Mouse (Mus musculus) intestine, embryonic 14.5 days (tissue): ENCODE measurements around the gene Pdss2. TPM values are rescaled to one million over a fixed set of nuclear protein-coding genes. Genes with fewer than 3 reads are reported as not detected.

Source experiments
- ATAC-seq: fragments of 200-750 bp; cut with Nextera tagmentation; replicated peaks from 2 replicates; pipeline ENCODE4 v1.8.0; 2017; ENCODE audit warnings: low read depth, moderate number of reproducible peaks, moderate TSS enrichment, moderate library complexity; ENCODE audit not compliant: low FRiP score, low TSS enrichment
- DNase-seq: peaks from one replicate; pipeline ENCODE4 v3.0.0-alpha.2; 2018; ENCODE audit warnings: low spot score
- H3K27ac ChIP-seq: fragments of 300-500 bp; sonication (generic); 2 replicates; pipeline ENCODE4 v1.5.1; 2014; ENCODE audit warnings: low read depth, mild to moderate bottlenecking, control low read depth
- H3K27me3 ChIP-seq: fragments of 300-500 bp; sonication (generic); replicated peaks from 2 replicates; pipeline ENCODE4 v1.6.1; 2014; ENCODE audit warnings: low read length, control low read depth; ENCODE audit not compliant: control insufficient read depth, insufficient read depth
- H3K36me3 ChIP-seq: fragments of 300-500 bp; sonication (generic); 2 replicates; pipeline ENCODE4 v1.6.1; 2014; ENCODE audit warnings: low read length, control low read depth; ENCODE audit not compliant: control insufficient read depth, insufficient read depth
- H3K4me1 ChIP-seq: fragments of 300-500 bp; sonication (generic); replicated peaks from 2 replicates; pipeline ENCODE4 v1.6.1; 2014; ENCODE audit warnings: low read length, control low read depth, mixed read lengths; ENCODE audit not compliant: control insufficient read depth, insufficient read depth
- H3K4me2 ChIP-seq: fragments of 300-500 bp; sonication (generic); 2 replicates; pipeline ENCODE4 v1.6.1; 2014; ENCODE audit warnings: low read length
- H3K4me3 ChIP-seq: fragments of 300-500 bp; sonication (generic); 2 replicates; pipeline ENCODE4 v1.5.1; 2014; ENCODE audit warnings: low read depth, low read length, control low read depth, mixed read lengths
- H3K9ac ChIP-seq: fragments of 300-500 bp; sonication (generic); 2 replicates; pipeline ENCODE4 v1.6.1; 2014; ENCODE audit warnings: mild to moderate bottlenecking, low read length
- H3K9me3 ChIP-seq: fragments of 300-500 bp; sonication (generic); 2 replicates; pipeline ENCODE4 v1.6.1; 2016; ENCODE audit warnings: low read length, control low read depth; ENCODE audit not compliant: control insufficient read depth
- WGBS: fragments of 180-500 bp; shearing (Covaris S2); extraction: QIAGEN DNeasy Blood & Tissue Kit; methylation state at CpG from one replicate; pipeline ENCODE4 v1.1.7; 2014; 5-methylcytosine and 5-hydroxymethylcytosine counted together
- polyA plus RNA-seq: library from polyadenylated mRNA; unstranded; fragments of >200 nt; fragmentation: Nextera tagmentation; extraction: Ambion mirVana; gene quantifications from 2 replicates; pipeline ENCODE4 v1.2.1, GENCODE M21; 2014

Pdss2 gene
- polyA plus RNA-seq, 1 experiment from 2014 or later, result 12.2 TPM

DNA sequence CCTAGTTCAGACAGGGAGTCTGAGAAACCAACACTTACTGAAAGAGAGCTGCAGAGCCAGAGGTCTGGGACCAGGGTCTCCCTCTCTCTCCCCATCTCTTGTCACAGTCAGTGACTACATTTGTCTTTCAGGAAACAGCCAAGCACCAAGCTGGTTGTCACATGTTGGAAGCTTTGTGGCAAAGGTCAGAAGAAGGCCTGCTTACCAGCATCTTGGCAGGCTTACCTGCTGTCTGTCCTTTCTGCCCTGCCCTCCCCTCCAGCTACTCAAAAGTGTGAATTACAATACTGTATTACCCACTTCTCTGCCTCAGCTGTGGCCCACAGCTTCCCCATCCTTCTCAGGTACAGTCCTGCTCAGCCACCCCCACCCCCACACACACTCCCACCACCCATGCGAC, 232.9 kb downstream of the Pdss2 start:
- H3K9me3 ChIP-seq, result no peaks in the 10 kb centered on the region
- WGBS, result 77% methylated on average over 1 of the region's 1 CpGs

DNA sequence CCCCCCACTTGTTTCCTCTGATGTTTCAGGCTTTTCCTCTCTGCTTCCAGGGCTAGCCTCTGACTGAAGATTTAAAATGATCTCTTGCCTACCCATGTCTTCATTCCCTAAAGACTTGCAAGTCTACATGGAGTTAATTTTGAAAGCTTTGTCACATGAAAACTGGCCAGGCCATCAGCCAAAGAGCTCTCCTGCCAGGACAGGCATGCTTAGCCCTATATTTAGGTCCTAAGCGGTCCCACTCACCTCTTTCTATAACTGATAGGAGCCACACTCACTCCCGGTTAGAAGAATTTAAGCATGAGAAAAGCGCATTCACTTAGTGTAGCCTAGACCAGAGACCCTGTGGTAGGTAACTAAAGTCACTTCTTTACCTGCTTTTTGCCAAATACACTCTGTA, 233.4 kb downstream of the Pdss2 start:
- ATAC-seq (no peak), DNase-seq (no peak)
- no peak overlapping the region for H3K27ac ChIP-seq
- H3K27me3 ChIP-seq, result no peaks in the 10 kb centered on the region
- no peak overlapping the region for H3K4me3 ChIP-seq
- H3K9me3 ChIP-seq, result no peaks in the 10 kb centered on the region
- H3K4me2 ChIP-seq, result no peak overlapping the region
- no peak overlapping the region for H3K9ac ChIP-seq
- no peaks in the 10 kb centered on the region for H3K36me3 ChIP-seq
- 0 out of 2 replicates have a peak, but pooled peaks cover 9% of the 10 kb centered on the region for H3K4me1 ChIP-seq
- WGBS, result 94% methylated on average over 3 of the region's 3 CpGs

More for the DNA sequence above, 232.9 kb downstream of the Pdss2 start:
- Histone ChIP-seq H3K9ac (no peak overlapping the region), H3K36me3 (no peaks in the 10 kb centered on the region), H3K4me1 (0 out of 2 replicates have a peak, but pooled peaks cover 9% of the 10 kb centered on the region), H3K4me2 (no peak overlapping the region), H3K27me3 (no peaks in the 10 kb centered on the region), H3K27ac (no peak overlapping the region), H3K4me3 (no peak overlapping the region)
- DNase-seq (no peak), ATAC-seq (no peak)

GRCm38 (mm10) chr10:43462821-43463220, 241.5 kb downstream of the Pdss2 start:
- 71% methylated on average over 5 of the region's 5 CpGs for WGBS
- no peak; the same call in 1 of the 2 replicates for ATAC-seq
- DNase-seq, result no peak
- Histone ChIP-seq H3K9me3 (no peaks in the 10 kb centered on the region), H3K4me3 (no peak overlapping the region), H3K36me3 (no peaks in the 10 kb centered on the region), H3K4me2 (no peak overlapping the region), H3K27ac (no peak overlapping the region), H3K27me3 (no peaks in the 10 kb centered on the region), H3K4me1 (no peaks in the 10 kb centered on the region), H3K9ac (no peak overlapping the region)

GRCm38 (mm10) chr10:43463227-43463626, 241.9 kb downstream of the Pdss2 start:
- H3K4me3 ChIP-seq, result no peak overlapping the region
- 0 out of 2 replicates have a peak, but pooled peaks have one; percentile 48 for ATAC-seq
- H3K4me2 ChIP-seq, result no peak overlapping the region
- no peaks in the 10 kb centered on the region for H3K9me3 ChIP-seq
- no peak for DNase-seq
- no peaks in the 10 kb centered on the region for H3K36me3 ChIP-seq
- no peaks in the 10 kb centered on the region for H3K27me3 ChIP-seq
- no peak overlapping the region for H3K27ac ChIP-seq
- H3K9ac ChIP-seq, result no peak overlapping the region
- no peaks in the 10 kb centered on the region for H3K4me1 ChIP-seq
- WGBS, result 44% methylated on average over 3 of the region's 3 CpGs

GRCm38 (mm10) chr10:43466223-43466622, 244.9 kb downstream of the Pdss2 start:
- Histone ChIP-seq H3K9me3 (no peaks in the 10 kb centered on the region), H3K9ac (no peak overlapping the region), H3K27me3 (no peaks in the 10 kb centered on the region), H3K27ac (no peak overlapping the region), H3K4me3 (no peak overlapping the region), H3K4me2 (no peak overlapping the region), H3K4me1 (no peaks in the 10 kb centered on the region), H3K36me3 (no peaks in the 10 kb centered on the region)
- no peak for ATAC-seq
- no peak for DNase-seq
- WGBS, result 89% methylated on average over 2 of the region's 2 CpGs

- H3K4me1 ChIP-seq, result no peaks in the 10 kb centered on the region
- 29% methylated on average over 13 of the region's 13 CpGs for WGBS
- ATAC-seq (no peak), DNase-seq (no peak)
- no peak overlapping the region for H3K9ac ChIP-seq
- no peaks in the 10 kb centered on the region for H3K27me3 ChIP-seq
- H3K27ac ChIP-seq, result no peak overlapping the region
- no peak overlapping the region for H3K4me3 ChIP-seq
- H3K36me3 ChIP-seq, result no peaks in the 10 kb centered on the region
- H3K4me2 ChIP-seq, result peak overlapping the region; percentile 14
- H3K9me3 ChIP-seq, result no peaks in the 10 kb centered on the region
Observed at GRCm38 (mm10) chr10:43467659-43468058, 246.4 kb downstream of the Pdss2 start.

- H3K27me3 ChIP-seq, result no peaks in the 10 kb centered on the region
- no peak overlapping the region for H3K4me2 ChIP-seq
- no peak overlapping the region for H3K4me3 ChIP-seq
- no peaks in the 10 kb centered on the region for H3K9me3 ChIP-seq
- no peak overlapping the region for H3K27ac ChIP-seq
- no peak overlapping the region for H3K9ac ChIP-seq
- H3K36me3 ChIP-seq, result no peaks in the 10 kb centered on the region
- ATAC-seq (no peak), DNase-seq (no peak)
- H3K4me1 ChIP-seq, result no peaks in the 10 kb centered on the region
- WGBS, result 94% methylated on average over 6 of the region's 6 CpGs
Observed at GRCm38 (mm10) chr10:43468293-43468692, 247.0 kb downstream of the Pdss2 start.

DNA sequence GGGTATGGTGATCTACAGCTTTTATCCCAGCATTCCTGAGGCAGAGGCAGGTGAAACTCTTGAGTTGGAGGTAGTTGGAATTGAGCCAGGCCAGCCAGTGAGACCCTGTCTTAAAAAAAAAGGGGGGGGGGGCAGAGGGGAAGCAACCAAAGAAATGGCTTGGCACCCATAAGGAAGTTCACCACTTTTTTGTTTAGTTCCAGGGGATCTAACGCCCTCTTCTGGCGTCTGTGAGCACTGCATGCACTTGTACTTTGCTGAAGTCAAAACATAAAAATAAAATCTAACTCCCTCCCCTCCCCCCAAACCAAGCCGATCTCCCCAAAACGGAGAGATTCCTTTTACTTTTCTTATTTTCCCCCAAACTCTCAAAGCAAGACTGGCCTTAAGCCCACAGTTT, 254.1 kb downstream of the Pdss2 start:
- H3K4me1 ChIP-seq, result peaks cover 10% of the 10 kb centered on the region; the same call in 1 of the 2 replicates
- H3K27ac ChIP-seq, result no peak overlapping the region
- H3K9me3 ChIP-seq, result no peaks in the 10 kb centered on the region
- no peak for ATAC-seq
- H3K36me3 ChIP-seq, result no peaks in the 10 kb centered on the region
- no peaks in the 10 kb centered on the region for H3K27me3 ChIP-seq
- 68% methylated on average over 4 of the region's 4 CpGs for WGBS
- no peak overlapping the region for H3K4me2 ChIP-seq
- no peak overlapping the region for H3K4me3 ChIP-seq
- no peak for DNase-seq
- H3K9ac ChIP-seq, result no peak overlapping the region

DNA sequence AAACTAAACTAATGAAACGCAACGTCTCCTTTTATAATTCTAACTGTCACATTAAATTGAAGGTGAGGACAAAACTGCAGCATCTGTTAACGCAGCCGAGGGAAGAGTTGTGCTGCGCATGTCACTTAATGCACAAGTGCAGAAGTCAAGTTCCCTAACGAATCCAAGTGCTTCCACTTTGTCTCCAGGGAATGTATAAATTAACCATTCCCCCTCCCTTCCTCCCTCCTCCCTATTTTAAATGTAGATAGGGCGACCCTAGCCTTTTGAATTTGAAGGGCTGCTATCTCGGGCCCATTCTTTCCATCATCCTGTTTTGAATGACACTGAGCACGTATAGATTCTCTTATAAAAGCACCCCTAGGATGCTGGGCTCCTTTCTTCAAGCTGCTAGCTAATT, 256.2 kb downstream of the Pdss2 start:
- H3K27me3 ChIP-seq, result no peaks in the 10 kb centered on the region
- peak overlapping the region; percentile 77 for H3K4me3 ChIP-seq
- H3K4me2 ChIP-seq, result peak overlapping the region; percentile 88
- peak overlapping the region; percentile 98 for H3K9ac ChIP-seq
- peak overlapping the region; percentile 98; the same call in 1 of the 2 replicates for H3K27ac ChIP-seq
- H3K4me1 ChIP-seq, result peaks cover 20% of the 10 kb centered on the region; the same call in 1 of the 2 replicates
- no peaks in the 10 kb centered on the region for H3K9me3 ChIP-seq
- WGBS, result 16% methylated on average over 9 of the region's 9 CpGs
- no peaks in the 10 kb centered on the region for H3K36me3 ChIP-seq
- no peak for DNase-seq
- ATAC-seq, result no peak
